Mouse (Mus musculus) hindbrain, embryonic 15.5 days (tissue): Measurements from ENCODE around the gene Mboat2. TPM values are rescaled to one million over a fixed set of nuclear protein-coding genes. Genes with fewer than 3 reads are reported as not detected.

Experiments used
- ATAC-seq: fragments of 200-750 bp; cut with Nextera tagmentation; 2 replicates; pipeline ENCODE4 v1.8.0; 2017; ENCODE audit warnings: low read depth, moderate number of reproducible peaks, moderate TSS enrichment; ENCODE audit not compliant: low FRiP score
- H3K27ac ChIP-seq: fragments of 300-500 bp; sonication (generic); replicated peaks from 2 replicates; pipeline ENCODE4 v1.5.1; 2015; ENCODE audit warnings: mild to moderate bottlenecking, inconsistent platforms
- H3K27me3 ChIP-seq: fragments of 300-500 bp; sonication (generic); 2 replicates; pipeline ENCODE4 v1.6.1; 2015; ENCODE audit warnings: control low read depth, inconsistent platforms
- H3K36me3 ChIP-seq: fragments of 300-500 bp; sonication (generic); 2 replicates; pipeline ENCODE4 v1.6.1; 2015; ENCODE audit warnings: control low read depth, inconsistent platforms
- H3K4me1 ChIP-seq: fragments of 300-500 bp; sonication (generic); replicated peaks from 2 replicates; pipeline ENCODE4 v1.6.1; 2015; ENCODE audit warnings: control low read depth, inconsistent platforms
- H3K4me2 ChIP-seq: fragments of 300-500 bp; sonication (generic); 2 replicates; pipeline ENCODE4 v1.6.1; 2015; ENCODE audit warnings: moderate library complexity, mild to moderate bottlenecking, inconsistent platforms
- H3K4me3 ChIP-seq: fragments of 300-500 bp; sonication (generic); 2 replicates; pipeline ENCODE4 v1.5.1; 2015; ENCODE audit warnings: mild to moderate bottlenecking, inconsistent platforms
- H3K9ac ChIP-seq: fragments of 300-500 bp; sonication (generic); 2 replicates; pipeline ENCODE4 v1.6.1; 2015; ENCODE audit warnings: inconsistent platforms
- H3K9me3 ChIP-seq: fragments of 300-500 bp; sonication (generic); 2 replicates; pipeline ENCODE4 v1.6.1; 2016; ENCODE audit warnings: control low read depth, inconsistent platforms
- WGBS: fragments of 180-500 bp; shearing (Covaris S2); methylation state at CpG from one replicate; pipeline ENCODE4 v1.1.7; 2015; 5-methylcytosine and 5-hydroxymethylcytosine counted together
- polyA plus RNA-seq: library from polyadenylated mRNA; unstranded; fragments of >200 nt; fragmentation: Nextera tagmentation; extraction: Ambion mirVana; gene quantifications from 2 replicates; pipeline ENCODE4 v1.2.1, GENCODE M21; 2015

Gene Mboat2
- polyA plus RNA-seq, 1 experiment from 2014 or later: 65.5 TPM

DNA sequence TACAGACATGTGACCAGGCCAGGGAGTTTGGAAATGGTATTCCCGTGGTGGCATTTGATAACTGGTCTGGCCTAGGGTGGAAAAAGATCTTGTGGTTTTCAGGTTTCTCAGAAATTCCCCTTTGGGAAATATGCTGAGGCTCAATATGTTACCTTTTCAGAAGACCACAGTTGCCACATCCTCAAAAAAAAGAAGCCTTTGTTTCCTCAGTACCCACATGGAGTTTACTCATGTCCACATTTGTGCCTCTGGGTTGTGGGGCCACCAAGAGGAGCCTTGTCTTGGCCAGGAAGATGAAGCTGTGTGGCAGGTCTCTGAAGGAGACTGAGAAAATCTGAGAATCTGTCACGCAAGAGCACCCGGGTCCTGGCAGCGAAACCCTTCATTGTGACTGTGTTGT is 38.0 kb downstream of the Mboat2 start:
- no peaks in the 10 kb centered on the region for H3K36me3 ChIP-seq
- no peak overlapping the region for H3K9ac ChIP-seq
- no peak for ATAC-seq
- WGBS: 88% methylated on average over 4 of the region's 4 CpGs
- H3K4me1 ChIP-seq: peaks cover 16% of the 10 kb centered on the region
- H3K9me3 ChIP-seq: no peaks in the 10 kb centered on the region
- no peak overlapping the region for H3K4me3 ChIP-seq
- H3K4me2 ChIP-seq: no peak overlapping the region
- H3K27ac ChIP-seq: no peak overlapping the region
- H3K27me3 ChIP-seq: no peaks in the 10 kb centered on the region

DNA sequence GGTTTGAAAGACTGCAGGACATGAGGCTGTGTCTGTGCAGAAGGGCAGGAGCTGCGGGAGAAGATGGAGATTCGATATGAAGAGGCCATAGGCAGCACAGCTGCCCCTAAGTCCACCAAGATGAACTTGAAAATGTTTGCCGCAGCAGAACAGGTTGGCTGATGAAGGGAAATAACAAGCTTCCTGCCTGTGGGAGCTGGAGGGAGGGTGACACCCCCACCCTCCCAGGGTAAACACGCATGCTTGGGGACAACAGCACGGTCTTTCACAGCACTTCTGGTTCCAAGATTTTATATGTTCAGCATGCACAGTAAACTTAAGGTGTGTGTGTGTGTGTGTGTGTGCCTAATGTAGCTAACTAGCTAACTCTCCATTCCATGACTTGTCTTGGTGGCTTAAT is 38.6 kb downstream of the Mboat2 start:
- no peak for ATAC-seq
- Histone ChIP-seq H3K4me1 (peaks cover 12% of the 10 kb centered on the region), H3K27me3 (no peaks in the 10 kb centered on the region), H3K27ac (no peak overlapping the region), H3K4me3 (no peak overlapping the region), H3K9ac (no peak overlapping the region), H3K36me3 (no peaks in the 10 kb centered on the region), H3K9me3 (no peaks in the 10 kb centered on the region), H3K4me2 (no peak overlapping the region)
- 86% methylated on average over 5 of the region's 5 CpGs for whole genome bisulfite sequencing

- WGBS: 33% methylated on average over 4 of the region's 4 CpGs
- Histone ChIP-seq H3K4me3 (no peak overlapping the region), H3K9me3 (no peaks in the 10 kb centered on the region), H3K9ac (no peak overlapping the region), H3K36me3 (no peaks in the 10 kb centered on the region), H3K4me1 (peaks cover 3% of the 10 kb centered on the region; the same call in 1 of the 2 replicates), H3K27ac (no peak overlapping the region), H3K4me2 (no peak overlapping the region), H3K27me3 (no peaks in the 10 kb centered on the region)
- no peak for ATAC-seq
These were observed 40.2 kb downstream of the Mboat2 start for GRCm38 (mm10) chr12:24870901-24871300.

DNA sequence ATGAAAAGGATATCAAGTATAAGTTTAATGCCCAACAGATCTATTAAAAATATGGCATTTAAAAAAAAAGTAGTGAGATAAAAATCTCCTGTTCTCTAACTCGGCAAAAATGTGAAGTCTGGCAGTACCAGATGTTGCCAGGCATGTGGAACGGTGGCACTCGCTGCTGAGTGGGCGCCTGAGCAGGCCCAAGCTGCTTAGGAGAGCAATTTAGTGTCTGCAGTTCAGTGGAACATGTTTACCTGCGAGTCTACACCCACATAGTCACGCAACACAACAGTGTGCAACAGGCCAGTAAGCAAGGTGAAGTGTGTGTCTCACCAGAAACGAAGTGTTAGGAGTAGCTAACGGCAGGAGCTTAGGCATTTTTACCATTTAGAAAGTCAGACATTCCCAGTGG is 41.6 kb downstream of the Mboat2 start:
- H3K4me2 ChIP-seq: no peak overlapping the region
- ATAC-seq: no peak
- peaks cover 6% of the 10 kb centered on the region; the same call in 1 of the 2 replicates for H3K4me1 ChIP-seq
- H3K36me3 ChIP-seq: no peaks in the 10 kb centered on the region
- no peak overlapping the region for H3K9ac ChIP-seq
- H3K4me3 ChIP-seq: no peak overlapping the region
- H3K27ac ChIP-seq: peak overlapping the region; percentile 3
- WGBS: 79% methylated on average over 8 of the region's 8 CpGs
- no peaks in the 10 kb centered on the region for H3K9me3 ChIP-seq
- no peaks in the 10 kb centered on the region for H3K27me3 ChIP-seq

GRCm38 (mm10) chr12:24872689-24873088 is 42.0 kb downstream of the Mboat2 start:
- 69% methylated on average over 10 of the region's 10 CpGs for WGBS
- Histone ChIP-seq H3K4me3 (no peak overlapping the region), H3K27me3 (no peaks in the 10 kb centered on the region), H3K9me3 (no peaks in the 10 kb centered on the region), H3K36me3 (no peaks in the 10 kb centered on the region), H3K27ac (peak overlapping the region; percentile 3), H3K9ac (no peak overlapping the region), H3K4me2 (no peak overlapping the region), H3K4me1 (peaks cover 10% of the 10 kb centered on the region)
- ATAC-seq: peak; percentile 74; the same call in 1 of the 2 replicates

- Histone ChIP-seq H3K4me1 (peaks cover 14% of the 10 kb centered on the region), H3K36me3 (no peaks in the 10 kb centered on the region), H3K4me3 (no peak overlapping the region), H3K9ac (no peak overlapping the region), H3K9me3 (no peaks in the 10 kb centered on the region), H3K27me3 (no peaks in the 10 kb centered on the region), H3K27ac (no peak overlapping the region), H3K4me2 (no peak overlapping the region)
- no peak for ATAC-seq
- 88% methylated on average over 1 of the region's 1 CpGs for WGBS
These were observed 45.2 kb downstream of the Mboat2 start for GRCm38 (mm10) chr12:24875908-24876307.

GRCm38 (mm10) chr12:24877231-24877630 is 46.6 kb downstream of the Mboat2 start:
- Histone ChIP-seq H3K9ac (no peak overlapping the region), H3K4me1 (peaks cover 14% of the 10 kb centered on the region), H3K27ac (no peak overlapping the region), H3K4me3 (no peak overlapping the region), H3K36me3 (no peaks in the 10 kb centered on the region), H3K4me2 (no peak overlapping the region), H3K27me3 (no peaks in the 10 kb centered on the region), H3K9me3 (no peaks in the 10 kb centered on the region)
- no peak for ATAC-seq
- WGBS: 65% methylated on average over 7 of the region's 7 CpGs

DNA sequence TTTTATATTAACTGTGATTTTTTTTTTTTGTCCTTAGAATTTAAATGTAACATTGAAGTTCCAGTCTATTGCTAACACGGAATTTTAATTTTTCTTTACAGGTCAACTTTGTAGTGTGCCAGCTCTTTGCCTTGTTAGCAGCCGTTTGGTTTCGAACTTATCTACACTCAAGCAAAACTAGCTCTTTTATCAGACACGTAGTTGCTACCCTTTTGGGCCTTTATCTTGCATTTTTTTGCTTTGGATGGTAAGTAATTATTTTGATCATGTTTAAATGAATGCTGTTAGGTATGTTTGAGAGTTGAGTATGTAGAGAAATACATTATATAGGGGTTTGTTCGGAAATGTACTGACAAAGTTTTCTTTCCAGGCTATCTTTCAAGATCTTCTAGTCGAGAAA is 47.4 kb downstream of the Mboat2 start:
- no peaks in the 10 kb centered on the region for H3K36me3 ChIP-seq
- H3K9ac ChIP-seq: no peak overlapping the region
- H3K4me1 ChIP-seq: peaks cover 14% of the 10 kb centered on the region
- H3K9me3 ChIP-seq: no peaks in the 10 kb centered on the region
- H3K27me3 ChIP-seq: no peaks in the 10 kb centered on the region
- no peak overlapping the region for H3K27ac ChIP-seq
- H3K4me3 ChIP-seq: no peak overlapping the region
- 93% methylated on average over 6 of the region's 6 CpGs for WGBS
- H3K4me2 ChIP-seq: no peak overlapping the region
- no peak for ATAC-seq

GRCm38 (mm10) chr12:24878735-24879362 is 48.2 kb downstream of the Mboat2 start:
- Histone ChIP-seq H3K36me3 (0 out of 2 replicates have a peak, but pooled peaks cover 4% of the 10 kb centered on the region), H3K4me3 (no peak overlapping the region), H3K9me3 (no peaks in the 10 kb centered on the region), H3K27ac (no peak overlapping the region), H3K9ac (no peak overlapping the region), H3K27me3 (no peaks in the 10 kb centered on the region), H3K4me2 (no peak overlapping the region), H3K4me1 (peaks cover 14% of the 10 kb centered on the region)
- 50% methylated on average over 5 of the region's 5 CpGs for WGBS
- no peak for ATAC-seq

- Histone ChIP-seq H3K36me3 (0 out of 2 replicates have a peak, but pooled peaks cover 8% of the 10 kb centered on the region), H3K9ac (no peak overlapping the region), H3K4me2 (no peak overlapping the region), H3K4me1 (peaks cover 14% of the 10 kb centered on the region), H3K4me3 (no peak overlapping the region), H3K27ac (no peak overlapping the region), H3K27me3 (no peaks in the 10 kb centered on the region), H3K9me3 (no peaks in the 10 kb centered on the region)
- WGBS: 89% methylated on average over 10 of the region's 10 CpGs
- no peak for ATAC-seq
These were observed 48.9 kb downstream of the Mboat2 start for GRCm38 (mm10) chr12:24879613-24880029.

- no peak overlapping the region for H3K27ac ChIP-seq
- no peaks in the 10 kb centered on the region for H3K9me3 ChIP-seq
- peaks cover 18% of the 10 kb centered on the region for H3K36me3 ChIP-seq
- H3K27me3 ChIP-seq: no peaks in the 10 kb centered on the region
- WGBS: 92% methylated on average over 3 of the region's 3 CpGs
- H3K9ac ChIP-seq: no peak overlapping the region
- H3K4me2 ChIP-seq: no peak overlapping the region
- H3K4me3 ChIP-seq: no peak overlapping the region
- peaks cover 6% of the 10 kb centered on the region for H3K4me1 ChIP-seq
- ATAC-seq: no peak
These were observed 52.6 kb downstream of the Mboat2 start for GRCm38 (mm10) chr12:24883279-24883678.

DNA sequence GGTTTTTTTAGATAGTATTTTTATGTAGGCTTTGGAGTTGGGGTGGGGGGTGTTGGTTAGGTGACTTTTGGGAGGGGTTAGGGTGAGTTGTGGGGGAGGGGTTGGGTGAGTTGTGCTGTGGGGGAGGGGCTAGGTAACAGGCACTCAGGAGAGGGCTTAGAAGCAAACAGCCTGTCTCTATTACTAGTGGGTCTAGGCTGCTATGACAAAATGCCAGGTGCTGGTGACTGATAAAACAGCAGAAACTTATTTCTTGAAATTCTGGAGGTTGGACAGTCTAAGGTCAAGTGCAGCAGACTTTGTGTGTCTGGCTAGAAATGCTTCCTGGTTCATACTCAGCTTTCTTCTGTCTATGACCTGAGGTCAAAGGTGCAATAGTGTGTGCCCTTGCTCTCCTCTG is 56.1 kb downstream of the Mboat2 start:
- Histone ChIP-seq H3K4me1 (peaks cover 4% of the 10 kb centered on the region), H3K36me3 (peaks cover 18% of the 10 kb centered on the region), H3K9ac (no peak overlapping the region), H3K4me2 (no peak overlapping the region), H3K9me3 (no peaks in the 10 kb centered on the region), H3K27me3 (no peaks in the 10 kb centered on the region), H3K27ac (no peak overlapping the region), H3K4me3 (no peak overlapping the region)
- ATAC-seq: no peak
